ENCODE assay signal across 8 mouse cellular contexts in the genomic region with DNA sequence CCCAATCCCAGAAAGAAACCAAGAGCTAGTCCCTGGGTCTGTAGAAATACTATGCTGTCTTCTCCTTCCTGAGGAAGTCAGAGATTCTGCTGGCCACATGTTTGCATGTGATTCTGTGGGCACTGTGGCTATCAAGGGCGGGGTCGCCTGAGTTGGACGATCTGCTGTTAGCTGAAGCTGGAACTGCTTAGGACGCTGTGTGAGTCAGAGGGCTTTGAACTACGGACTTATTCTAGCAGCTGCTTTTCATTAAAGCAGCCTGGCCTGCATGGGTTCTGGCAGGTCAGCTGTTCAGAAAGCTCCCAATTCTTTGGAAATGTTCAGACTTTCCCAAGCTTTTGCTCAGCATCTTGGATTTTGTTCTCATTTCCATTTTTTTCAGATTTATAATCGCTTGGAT. TPM values are rescaled to one million over a fixed set of nuclear protein-coding genes. Genes with fewer than 3 reads are reported as not detected.
DNase-seq lines count a peak whose midpoint lies in the region; ATAC-seq lines count a peak whose summit lies in the region.

No protein-coding gene starts in this region.

- DNase-seq in forebrain, embryonic 10.5 days (ENCODE audit: extremely low spot score, low spot score), result peak; percentile 23
- DNase-seq in embryonic facial prominence, embryonic 10.5 days (ENCODE audit: low spot score), result peak; percentile 64
- peak; percentile 46 to 56 for DNase-seq in heart, postnatal 14 days
- DNase-seq in right cerebral cortex, adult 2 months (ENCODE audit: low spot score in 2 of 2), result no peak
- DNase-seq in right cerebral cortex, postnatal 4 days, result no peak

- H3K4me3 ChIP-seq in forebrain, embryonic 10.5 days, result no peak overlapping the region
- H3K4me3 ChIP-seq in forebrain, embryonic 12.5 days (replicated peaks), result no peak overlapping the region
- no peak overlapping the region for H3K4me3 ChIP-seq in embryonic facial prominence, embryonic 10.5 days
- H3K4me3 ChIP-seq in macrophage (ENCODE audit: inconsistent target), result peak overlapping the region; percentile 9; the same call in 1 of the 2 replicates
- H3K4me3 ChIP-seq in forebrain, embryonic 15.5 days, result no peak overlapping the region

- H3K27ac ChIP-seq in forebrain, embryonic 10.5 days, result no peak overlapping the region
- H3K27ac ChIP-seq in forebrain, embryonic 12.5 days, result no peak overlapping the region
- 0 out of 2 replicates have a peak overlapping the region, but pooled peaks have one; percentile 14 for H3K27ac ChIP-seq in embryonic facial prominence, embryonic 10.5 days (replicated peaks)
- peak overlapping the region; percentile 96 for H3K27ac ChIP-seq in macrophage
- H3K27ac ChIP-seq in forebrain, embryonic 15.5 days (replicated peaks), result no peak overlapping the region

- no peak overlapping the region for H3K9ac ChIP-seq in forebrain, embryonic 12.5 days
- no peak overlapping the region for H3K9ac ChIP-seq in forebrain, embryonic 15.5 days (replicated peaks)

- 69% methylated on average over 6 of the region's 6 CpGs for WGBS in forebrain, embryonic 10.5 days
- 79% methylated on average over 6 of the region's 6 CpGs for WGBS in forebrain, embryonic 12.5 days
- WGBS in embryonic facial prominence, embryonic 10.5 days, result 49% methylated on average over 6 of the region's 6 CpGs
- WGBS in macrophage (ENCODE audit: missing documents), result 15% methylated on average over 6 of the region's 6 CpGs
- WGBS in forebrain, embryonic 15.5 days, result 86% methylated on average over 6 of the region's 6 CpGs

- intact Hi-C loops in heart, postnatal 14 days (cut with DNase I), result no loop called here

- H3K9me3 ChIP-seq in forebrain, embryonic 10.5 days, result no peaks in the 10 kb centered on the region
- no peaks in the 10 kb centered on the region for H3K9me3 ChIP-seq in forebrain, embryonic 12.5 days
- H3K9me3 ChIP-seq in embryonic facial prominence, embryonic 10.5 days, result no peaks in the 10 kb centered on the region
- H3K9me3 ChIP-seq in forebrain, embryonic 15.5 days, result no peaks in the 10 kb centered on the region

- H3K36me3 ChIP-seq in forebrain, embryonic 10.5 days (replicated peaks), result no peaks in the 10 kb centered on the region
- H3K36me3 ChIP-seq in forebrain, embryonic 12.5 days (replicated peaks), result no peaks in the 10 kb centered on the region
- no peaks in the 10 kb centered on the region for H3K36me3 ChIP-seq in embryonic facial prominence, embryonic 10.5 days (replicated peaks)
- H3K36me3 ChIP-seq in macrophage (ENCODE audit: inconsistent target), result no peaks in the 10 kb centered on the region
- H3K36me3 ChIP-seq in forebrain, embryonic 15.5 days, result no peaks in the 10 kb centered on the region

- H3K4me1 ChIP-seq in forebrain, embryonic 10.5 days, result no peaks in the 10 kb centered on the region
- H3K4me1 ChIP-seq in forebrain, embryonic 12.5 days, result no peaks in the 10 kb centered on the region
- peaks cover 15% of the 10 kb centered on the region for H3K4me1 ChIP-seq in embryonic facial prominence, embryonic 10.5 days
- no peaks in the 10 kb centered on the region for H3K4me1 ChIP-seq in forebrain, embryonic 15.5 days

- no peaks in the 10 kb centered on the region for H3K27me3 ChIP-seq in forebrain, embryonic 10.5 days (ENCODE audit: poor library complexity, severe bottlenecking)
- H3K27me3 ChIP-seq in forebrain, embryonic 12.5 days, result no peaks in the 10 kb centered on the region
- H3K27me3 ChIP-seq in embryonic facial prominence, embryonic 10.5 days (replicated peaks; ENCODE audit: low read depth, poor library complexity, severe bottlenecking), result no peaks in the 10 kb centered on the region
- H3K27me3 ChIP-seq in forebrain, embryonic 15.5 days, result no peaks in the 10 kb centered on the region

- ATAC-seq in forebrain, embryonic 12.5 days (ENCODE audit: low FRiP score), result no peak
- no peak for ATAC-seq in forebrain, embryonic 15.5 days (replicated peaks)

- peaks cover 8% of the 10 kb centered on the region; the same call in 1 of the 2 replicates for H3K79me2 ChIP-seq in macrophage (ENCODE audit: inconsistent target)

- H3K4me2 ChIP-seq in forebrain, embryonic 12.5 days, result no peak overlapping the region
- H3K4me2 ChIP-seq in forebrain, embryonic 15.5 days (replicated peaks), result no peak overlapping the region

RNA-seq across cellular contexts. Expression of a gene that starts 51.9 kb away (rescaled TPM):
- polyA plus RNA-seq in forebrain, embryonic 10.5 days (2016; fragmentation: Nextera tagmentation; extraction: Ambion mirVana), result 0.91 and 2.1 TPM in 2 replicates
- 1.4 TPM in 2 replicates for polyA plus RNA-seq in forebrain, embryonic 12.5 days (2016; fragmentation: Nextera tagmentation; extraction: Ambion mirVana)
- polyA plus RNA-seq in embryonic facial prominence, embryonic 10.5 days (2016; fragmentation: Nextera tagmentation; extraction: Ambion mirVana), result 2.0 and 2.5 TPM in 2 replicates
- 10 to 100 TPM; 28.8 to 42.7 TPM for total RNA-seq in heart, postnatal 14 days (2021)
- total RNA-seq in macrophage (2018; cell fraction: chromatin; rRNA removed), result 10 to 100 TPM in 7 of 26 experiments, 1 to 10 TPM in 15, under 1 TPM in 4; 0.60 to 42.3 (median 4.2) TPM
- total RNA-seq in macrophage (2018; cell fraction: cytosol; rRNA removed), result 10 to 100 TPM in 14 of 26 experiments, 1 to 10 TPM in 12; 6.5 to 36.9 (median 14.3) TPM
- total RNA-seq in macrophage (2018; cell fraction: nucleus; rRNA removed), result 10 to 100 TPM in 13 of 26 experiments, 1 to 10 TPM in 13; 3.4 to 48.4 (median 9.7) TPM
- polyA plus RNA-seq in macrophage (2018), result 16.9 to 30.2 TPM (median 26.1 TPM) in 3 replicates
- 0.88 and 2.4 TPM in 2 replicates for polyA plus RNA-seq in forebrain, embryonic 15.5 days (2015; fragmentation: Nextera tagmentation; extraction: Ambion mirVana)

Comparison
In these comparisons a context has a peak if more than half of its experiments do, and no peak if none do; other contexts are left out.
1. DNase-seq: peak in forebrain, embryonic 10.5 days (single experiment), embryonic facial prominence, embryonic 10.5 days (single experiment) and heart, postnatal 14 days (2 of 2); none in right cerebral cortex, adult 2 months (0 of 2) and right cerebral cortex, postnatal 4 days (single experiment).
2. H3K27ac ChIP-seq: peak in embryonic facial prominence, embryonic 10.5 days (single experiment) and macrophage (single experiment); none in forebrain, embryonic 10.5 days (single experiment), forebrain, embryonic 12.5 days (single experiment) and forebrain, embryonic 15.5 days (single experiment).